Mouse (Mus musculus): ENCODE measurements at regions not wholly inside any gene's neighbourhood (a gene's known extent, or its start where the extent isn't known, plus 50 kb on each side); places are given as distances from the start of the nearest gene placed in this dataset.

- no peak for DNase-seq (ENCODE audit: inconsistent ontology term)
Observed at GRCm38 (mm10) chr13:48436659-48437345, 76.4 kb downstream of the Zfp169 start.
